ENCODE assay signal across 7 mouse cellular contexts in the genomic region with DNA sequence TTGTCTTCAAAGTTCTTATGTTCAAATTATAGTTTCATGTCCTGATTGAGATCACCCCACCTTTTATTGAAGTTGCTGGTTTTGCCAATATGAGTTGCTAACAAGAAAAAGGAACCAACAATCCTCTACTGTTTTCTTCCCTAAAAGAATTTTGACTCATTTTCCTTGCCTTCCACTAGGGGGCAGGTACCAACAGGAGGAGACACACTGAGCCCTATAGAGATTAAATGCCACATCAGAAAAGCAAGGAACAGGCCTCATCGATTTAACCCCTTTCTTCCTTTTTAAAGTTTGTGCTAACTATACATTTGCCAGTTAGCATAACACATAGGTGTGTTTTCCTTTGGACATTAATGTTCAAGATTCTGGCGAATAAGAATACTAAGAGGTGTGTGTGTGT. TPM values are rescaled to one million over a fixed set of nuclear protein-coding genes. Genes with fewer than 3 reads are reported as not detected.
DNase-seq lines count a peak whose midpoint lies in the region; ATAC-seq and TF ChIP-seq lines count a peak whose summit lies in the region.

No protein-coding gene starts in this region.

- no peak overlapping the region for H3K9ac ChIP-seq in lung, embryonic 14.5 days
- H3K9ac ChIP-seq in forebrain, embryonic 12.5 days: no peak overlapping the region

- peak; percentile 71 for DNase-seq in lung, embryonic 14.5 days
- no peak for DNase-seq in lung, postnatal 36 days
- peak; percentile 46 for DNase-seq in R1 (ENCODE audit: low read depth, low spot score)
- DNase-seq in naive thymus-derived CD4-positive, alpha-beta T cell, adult 2 months (ENCODE audit: low read depth): peak; percentile 76
- no peak for DNase-seq in urinary bladder, adult 2 months (ENCODE audit: low spot score)
- no peak for DNase-seq in gastrocnemius, postnatal 25 days

- no peaks in the 10 kb centered on the region for H3K27me3 ChIP-seq in lung, embryonic 14.5 days (ENCODE audit: insufficient read depth, low read length)
- no peaks in the 10 kb centered on the region for H3K27me3 ChIP-seq in forebrain, embryonic 12.5 days

- H3K27ac ChIP-seq in lung, embryonic 14.5 days (ENCODE audit: low read depth): no peak overlapping the region
- no peak overlapping the region for H3K27ac ChIP-seq in forebrain, embryonic 12.5 days

- H3K4me1 ChIP-seq in lung, embryonic 14.5 days (ENCODE audit: insufficient read depth): no peaks in the 10 kb centered on the region
- no peaks in the 10 kb centered on the region for H3K4me1 ChIP-seq in forebrain, embryonic 12.5 days

- WGBS in lung, embryonic 14.5 days: 39% methylated on average over 2 of the region's 2 CpGs
- 50% methylated on average over 2 of the region's 2 CpGs for WGBS in forebrain, embryonic 12.5 days

- TF ChIP-seq CTCF in lung, embryonic 14.5 days (IDR thresholded peaks at IDR 0.05; ENCODE audit: low read depth): peak; percentile 82

- peak; percentile 44; the same call in 1 of the 2 replicates for ATAC-seq in lung, embryonic 14.5 days (ENCODE audit: insufficient read depth)
- ATAC-seq in forebrain, embryonic 12.5 days (ENCODE audit: low FRiP score): peak; percentile 69; the same call in 1 of the 2 replicates

- H3K4me2 ChIP-seq in lung, embryonic 14.5 days: no peak overlapping the region
- H3K4me2 ChIP-seq in forebrain, embryonic 12.5 days: no peak overlapping the region

- H3K36me3 ChIP-seq in lung, embryonic 14.5 days (ENCODE audit: insufficient read depth): no peaks in the 10 kb centered on the region
- no peaks in the 10 kb centered on the region for H3K36me3 ChIP-seq in forebrain, embryonic 12.5 days (replicated peaks)

- H3K4me3 ChIP-seq in lung, embryonic 14.5 days (ENCODE audit: low read depth, low read length): no peak overlapping the region
- no peak overlapping the region for H3K4me3 ChIP-seq in forebrain, embryonic 12.5 days (replicated peaks)

- H3K9me3 ChIP-seq in lung, embryonic 14.5 days (ENCODE audit: low read depth, low read length): no peaks in the 10 kb centered on the region
- no peaks in the 10 kb centered on the region for H3K9me3 ChIP-seq in forebrain, embryonic 12.5 days

RNA-seq across cellular contexts. Expression of gene Cd200r1, which starts 2.4 kb away (rescaled TPM):
- 1.0 and 1.3 TPM in 2 replicates for polyA plus RNA-seq in lung, embryonic 14.5 days (2014; fragmentation: Nextera tagmentation; extraction: Ambion mirVana)
- 0.47 and 0.49 TPM in 2 replicates for polyA plus RNA-seq in forebrain, embryonic 12.5 days (2016; fragmentation: Nextera tagmentation; extraction: Ambion mirVana)
- polyA plus RNA-seq in urinary bladder, adult 2 months (2012; rRNA removed): 2.2 and 2.8 TPM in 2 replicates
- under 1 TPM in 1 of 2 experiments, not detected in 1; 0.11 TPM for total RNA-seq in gastrocnemius, postnatal 25 days (2021)

RNA-seq across cellular contexts. Expression of gene Gtpbp8, which starts 21.8 kb away (rescaled TPM):
- polyA plus RNA-seq in lung, embryonic 14.5 days (2014; fragmentation: Nextera tagmentation; extraction: Ambion mirVana): 30.1 and 31.8 TPM in 2 replicates
- 33.1 and 36.8 TPM in 2 replicates for polyA plus RNA-seq in forebrain, embryonic 12.5 days (2016; fragmentation: Nextera tagmentation; extraction: Ambion mirVana)
- polyA plus RNA-seq in urinary bladder, adult 2 months (2012; rRNA removed): 10.0 and 10.3 TPM in 2 replicates
- total RNA-seq in gastrocnemius, postnatal 25 days (2021): 10 to 100 TPM in 1 of 2 experiments, 1 to 10 TPM in 1; 9.7 to 10.9 TPM

RNA-seq across cellular contexts. Expression of gene Cd200r4, which starts 43.6 kb away (rescaled TPM):
- not detected in 2 replicates for polyA plus RNA-seq in lung, embryonic 14.5 days (2014; fragmentation: Nextera tagmentation; extraction: Ambion mirVana)
- 0.26 TPM in 1 of 2 replicates, not detected in the other for polyA plus RNA-seq in forebrain, embryonic 12.5 days (2016; fragmentation: Nextera tagmentation; extraction: Ambion mirVana)
- polyA plus RNA-seq in urinary bladder, adult 2 months (2012; rRNA removed): 0.50 and 0.52 TPM in 2 replicates
- not detected for total RNA-seq in gastrocnemius, postnatal 25 days (2021)

RNA-seq across cellular contexts. Expression of gene Nepro, which starts 43.9 kb away (rescaled TPM):
- polyA plus RNA-seq in lung, embryonic 14.5 days (2014; fragmentation: Nextera tagmentation; extraction: Ambion mirVana): 14.4 and 14.6 TPM in 2 replicates
- polyA plus RNA-seq in forebrain, embryonic 12.5 days (2016; fragmentation: Nextera tagmentation; extraction: Ambion mirVana): 9.9 and 10.4 TPM in 2 replicates
- 8.8 and 9.5 TPM in 2 replicates for polyA plus RNA-seq in urinary bladder, adult 2 months (2012; rRNA removed)
- total RNA-seq in gastrocnemius, postnatal 25 days (2021): 1 to 10 TPM; 3.2 to 4.3 TPM

Comparison
In these comparisons a context has a peak if more than half of its experiments do, and no peak if none do; other contexts are left out.
1. DNase-seq: peak in lung, embryonic 14.5 days (single experiment), R1 (single experiment) and naive thymus-derived CD4-positive, alpha-beta T cell, adult 2 months (single experiment); none in lung, postnatal 36 days (single experiment), urinary bladder, adult 2 months (single experiment) and gastrocnemius, postnatal 25 days (single experiment).